Mouse (Mus musculus): ENCODE data around the gene Nmnat2. TPM values are rescaled to one million over a fixed set of nuclear protein-coding genes. Genes with fewer than 3 reads are reported as not detected.

The Nmnat2 gene
- polyA plus RNA-seq, 1 experiment from 2014 or later: 99.6 TPM

DNA sequence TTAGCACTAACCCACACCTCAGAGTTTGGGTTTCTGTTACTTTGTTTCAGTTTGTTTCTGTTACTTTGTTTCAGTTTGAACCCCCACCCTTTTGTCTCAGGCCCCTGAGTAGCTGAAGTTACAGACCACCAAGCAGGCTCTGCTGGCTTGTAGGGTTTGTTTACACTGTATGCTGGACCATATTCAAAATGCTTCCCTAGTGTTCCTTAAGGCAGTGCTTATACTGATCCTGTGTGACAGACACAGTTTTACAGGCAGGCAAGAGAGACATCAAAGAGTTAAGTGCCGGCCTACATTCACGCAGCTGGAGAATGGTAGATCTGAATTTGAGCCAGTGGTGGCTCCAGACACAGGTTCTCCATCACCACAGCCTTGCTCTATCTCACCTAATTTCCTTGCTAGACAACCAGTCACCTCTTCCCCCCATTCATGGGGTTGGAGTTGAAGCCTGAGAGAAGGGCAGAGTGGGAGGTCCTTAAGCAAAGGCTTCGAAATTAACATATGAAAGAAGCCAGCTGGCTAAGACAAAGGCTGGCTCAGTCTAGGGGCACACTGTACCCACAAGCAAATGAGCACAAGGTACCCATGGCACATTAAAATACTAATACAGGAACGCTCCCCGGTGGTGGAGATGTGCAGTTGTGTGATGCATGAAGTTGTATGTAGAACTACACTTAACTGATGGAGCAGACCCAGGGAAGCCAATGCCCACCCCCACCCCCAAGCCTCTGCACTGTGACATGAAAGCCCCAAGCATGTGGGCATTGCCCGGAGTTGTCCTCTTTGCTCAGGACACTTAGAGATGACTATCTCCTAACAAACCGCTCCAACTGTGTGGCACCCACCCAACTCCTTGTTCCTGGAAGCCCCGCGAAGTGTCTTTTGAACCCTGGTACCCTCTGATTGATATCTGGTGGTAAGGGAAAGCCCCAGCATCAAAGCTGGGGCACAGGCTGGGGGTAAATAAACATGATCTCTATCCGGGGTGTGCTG is 82.9 kb downstream of the Nmnat2 start:
- 0 out of 2 replicates have a peak overlapping the region, but pooled peaks have one; percentile 11 for H3K9ac ChIP-seq (replicated peaks; ENCODE audit: low read depth, low read length)
- H3K9me3 ChIP-seq (ENCODE audit: control insufficient read depth, low read length): no peaks in the 10 kb centered on the region
- H3K36me3 ChIP-seq (ENCODE audit: control insufficient read depth, insufficient read depth, low read length): no peaks in the 10 kb centered on the region
- H3K4me3 ChIP-seq (ENCODE audit: low read depth, low read length): no peak overlapping the region
- H3K27ac ChIP-seq (ENCODE audit: low read depth, low read length): peak overlapping the region; percentile 44; the same call in 1 of the 2 replicates
- H3K4me1 ChIP-seq (ENCODE audit: control insufficient read depth, insufficient read depth, low read length): peaks cover 22% of the 10 kb centered on the region; the same call in 1 of the 2 replicates
- H3K4me2 ChIP-seq (ENCODE audit: low read depth, low read length): no peak overlapping the region
- ATAC-seq (ENCODE audit: low read depth): peak; percentile 55; the same call in 1 of the 2 replicates
- WGBS: 50% methylated on average over 10 of the region's 10 CpGs
- no peaks in the 10 kb centered on the region for H3K27me3 ChIP-seq (ENCODE audit: control insufficient read depth, insufficient read depth, low read length)

DNA sequence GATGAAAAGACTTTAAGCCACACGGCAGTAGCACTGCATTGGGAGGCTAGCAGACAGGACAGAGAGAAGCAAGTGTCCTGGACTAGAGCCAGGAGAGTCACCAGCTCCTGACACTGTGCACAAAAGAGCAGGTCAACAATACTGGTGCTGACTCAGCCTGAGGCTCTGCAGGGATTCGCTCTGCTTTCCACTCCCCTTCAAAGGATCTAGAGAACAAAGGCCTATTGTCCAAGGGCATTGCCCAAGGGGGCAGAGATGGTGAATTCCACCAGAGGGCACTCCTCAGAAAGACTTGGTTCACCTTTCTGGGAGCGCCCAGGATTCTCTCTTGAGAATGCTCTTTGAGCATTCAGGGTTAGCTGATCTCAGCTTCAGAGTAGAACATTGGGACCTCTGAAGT is 85.3 kb downstream of the Nmnat2 start:
- peaks cover 38% of the 10 kb centered on the region for H3K4me1 ChIP-seq (ENCODE audit: control insufficient read depth, insufficient read depth, low read length)
- WGBS: 12% methylated on average over 3 of the region's 3 CpGs
- H3K27me3 ChIP-seq (ENCODE audit: control insufficient read depth, insufficient read depth, low read length): no peaks in the 10 kb centered on the region
- no peak overlapping the region for H3K4me3 ChIP-seq (ENCODE audit: low read depth, low read length)
- no peak overlapping the region for H3K4me2 ChIP-seq (ENCODE audit: low read depth, low read length)
- ATAC-seq (ENCODE audit: low read depth): no peak
- no peaks in the 10 kb centered on the region for H3K9me3 ChIP-seq (ENCODE audit: control insufficient read depth, low read length)
- H3K36me3 ChIP-seq (ENCODE audit: control insufficient read depth, insufficient read depth, low read length): no peaks in the 10 kb centered on the region
- no peak overlapping the region for H3K9ac ChIP-seq (replicated peaks; ENCODE audit: low read depth, low read length)
- H3K27ac ChIP-seq (ENCODE audit: low read depth, low read length): no peak overlapping the region

DNA sequence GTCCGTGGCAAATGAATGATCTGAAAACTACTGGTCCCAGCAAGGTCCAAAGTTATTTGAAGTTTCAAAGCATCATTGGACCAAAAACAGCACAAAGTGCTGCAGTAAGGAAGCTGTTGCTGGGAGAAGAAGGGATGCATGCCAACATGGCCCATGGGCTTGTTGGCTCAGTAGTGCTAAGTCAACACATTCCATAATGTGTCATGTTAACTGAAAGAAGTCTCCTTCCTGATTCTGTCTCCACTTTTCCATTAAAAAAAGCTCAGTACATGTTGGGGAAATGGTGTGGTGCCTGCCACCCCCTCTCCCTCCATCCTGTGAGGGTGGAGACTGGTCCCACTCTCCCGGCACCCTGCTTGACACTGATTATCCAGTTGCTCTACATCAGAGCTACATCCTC is 86.3 kb downstream of the Nmnat2 start:
- H3K4me1 ChIP-seq (ENCODE audit: control insufficient read depth, insufficient read depth, low read length): peaks cover 31% of the 10 kb centered on the region
- H3K4me2 ChIP-seq (ENCODE audit: low read depth, low read length): no peak overlapping the region
- ATAC-seq (ENCODE audit: low read depth): no peak
- H3K27me3 ChIP-seq (ENCODE audit: control insufficient read depth, insufficient read depth, low read length): no peaks in the 10 kb centered on the region
- WGBS: 77% methylated on average over 2 of the region's 2 CpGs
- H3K4me3 ChIP-seq (ENCODE audit: low read depth, low read length): no peak overlapping the region
- H3K36me3 ChIP-seq (ENCODE audit: control insufficient read depth, insufficient read depth, low read length): no peaks in the 10 kb centered on the region
- no peak overlapping the region for H3K27ac ChIP-seq (ENCODE audit: low read depth, low read length)
- no peaks in the 10 kb centered on the region for H3K9me3 ChIP-seq (ENCODE audit: control insufficient read depth, low read length)
- H3K9ac ChIP-seq (replicated peaks; ENCODE audit: low read depth, low read length): no peak overlapping the region

DNA sequence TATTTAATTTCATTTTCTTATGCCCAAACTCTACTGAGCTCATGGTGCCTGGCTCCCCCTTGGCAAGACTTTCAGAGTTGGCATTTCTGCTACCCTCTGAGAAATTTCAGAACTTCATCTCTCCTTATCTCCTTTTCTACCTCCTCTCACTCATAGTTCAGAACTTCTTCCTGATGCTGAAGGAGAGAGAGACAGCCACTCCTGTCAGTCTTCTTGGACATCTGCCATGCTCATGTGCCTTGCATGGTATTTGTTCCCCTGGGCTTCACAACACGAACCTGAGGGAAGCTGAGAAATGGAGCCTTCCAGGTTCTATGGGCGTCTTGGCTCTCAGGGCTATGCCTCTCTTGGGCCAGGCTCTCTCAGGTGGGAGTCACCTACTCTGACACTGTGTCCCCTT is 87.5 kb downstream of the Nmnat2 start:
- ATAC-seq (ENCODE audit: low read depth): no peak
- Histone ChIP-seq H3K4me3 (ENCODE audit: low read depth, low read length) (no peak overlapping the region), H3K27me3 (ENCODE audit: control insufficient read depth, insufficient read depth, low read length) (no peaks in the 10 kb centered on the region), H3K9ac (replicated peaks; ENCODE audit: low read depth, low read length) (no peak overlapping the region), H3K9me3 (ENCODE audit: control insufficient read depth, low read length) (no peaks in the 10 kb centered on the region), H3K36me3 (ENCODE audit: control insufficient read depth, insufficient read depth, low read length) (no peaks in the 10 kb centered on the region), H3K4me1 (ENCODE audit: control insufficient read depth, insufficient read depth, low read length) (peaks cover 29% of the 10 kb centered on the region), H3K4me2 (ENCODE audit: low read depth, low read length) (no peak overlapping the region), H3K27ac (ENCODE audit: low read depth, low read length) (no peak overlapping the region)
- WGBS: 46% methylated on average over 2 of the region's 2 CpGs

DNA sequence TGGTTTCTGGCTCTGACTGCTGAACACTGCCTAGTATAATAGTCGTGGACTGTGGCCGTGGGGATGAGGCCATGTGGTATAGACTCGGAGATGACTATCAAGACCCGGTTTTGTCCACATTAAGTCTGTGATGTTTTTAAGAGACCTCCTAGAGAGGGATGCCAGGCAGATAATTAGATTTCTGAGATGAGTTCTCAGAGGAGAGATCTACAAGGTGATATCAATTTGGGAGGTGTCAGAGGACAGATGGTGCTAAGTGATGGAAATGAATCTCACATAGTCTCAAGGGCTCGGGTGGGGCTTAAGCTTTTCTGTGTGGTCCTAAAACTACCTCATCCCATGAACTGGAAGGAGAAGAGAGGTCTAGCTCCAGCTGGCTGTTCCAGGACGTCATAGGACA is 88.5 kb downstream of the Nmnat2 start:
- Histone ChIP-seq H3K4me3 (ENCODE audit: low read depth, low read length) (no peak overlapping the region), H3K36me3 (ENCODE audit: control insufficient read depth, insufficient read depth, low read length) (no peaks in the 10 kb centered on the region), H3K27me3 (ENCODE audit: control insufficient read depth, insufficient read depth, low read length) (no peaks in the 10 kb centered on the region), H3K9ac (replicated peaks; ENCODE audit: low read depth, low read length) (no peak overlapping the region), H3K9me3 (ENCODE audit: control insufficient read depth, low read length) (no peaks in the 10 kb centered on the region), H3K4me2 (ENCODE audit: low read depth, low read length) (no peak overlapping the region), H3K4me1 (ENCODE audit: control insufficient read depth, insufficient read depth, low read length) (peaks cover 25% of the 10 kb centered on the region), H3K27ac (ENCODE audit: low read depth, low read length) (no peak overlapping the region)
- 35% methylated on average over 6 of the region's 6 CpGs for WGBS
- no peak for ATAC-seq (ENCODE audit: low read depth)

DNA sequence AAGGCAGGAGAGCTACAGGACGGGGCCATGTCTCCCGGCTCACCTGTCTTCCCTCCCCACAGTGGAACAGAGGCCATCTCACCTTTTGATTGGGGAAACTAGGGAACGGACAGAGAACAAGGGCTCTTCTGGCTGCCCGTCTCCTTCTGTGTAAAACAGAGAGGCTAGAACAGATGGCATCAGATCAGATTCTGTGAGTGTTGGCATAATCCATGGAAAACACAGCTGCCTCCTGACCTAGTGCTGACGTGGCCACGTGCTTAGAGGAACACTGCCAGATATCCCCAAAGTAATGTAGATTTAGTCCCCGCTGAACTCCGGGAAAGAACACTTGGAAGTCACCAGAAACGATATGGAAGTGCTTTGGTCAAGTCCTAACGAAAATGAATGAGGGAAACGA is 90.6 kb downstream of the Nmnat2 start:
- ATAC-seq (ENCODE audit: low read depth): no peak
- Histone ChIP-seq H3K4me3 (ENCODE audit: low read depth, low read length) (no peak overlapping the region), H3K9ac (replicated peaks; ENCODE audit: low read depth, low read length) (no peak overlapping the region), H3K27me3 (ENCODE audit: control insufficient read depth, insufficient read depth, low read length) (no peaks in the 10 kb centered on the region), H3K27ac (ENCODE audit: low read depth, low read length) (no peak overlapping the region), H3K36me3 (ENCODE audit: control insufficient read depth, insufficient read depth, low read length) (no peaks in the 10 kb centered on the region), H3K4me1 (ENCODE audit: control insufficient read depth, insufficient read depth, low read length) (peaks cover 20% of the 10 kb centered on the region), H3K4me2 (ENCODE audit: low read depth, low read length) (no peak overlapping the region), H3K9me3 (ENCODE audit: control insufficient read depth, low read length) (no peaks in the 10 kb centered on the region)
- 64% methylated on average over 11 of the region's 11 CpGs for WGBS

DNA sequence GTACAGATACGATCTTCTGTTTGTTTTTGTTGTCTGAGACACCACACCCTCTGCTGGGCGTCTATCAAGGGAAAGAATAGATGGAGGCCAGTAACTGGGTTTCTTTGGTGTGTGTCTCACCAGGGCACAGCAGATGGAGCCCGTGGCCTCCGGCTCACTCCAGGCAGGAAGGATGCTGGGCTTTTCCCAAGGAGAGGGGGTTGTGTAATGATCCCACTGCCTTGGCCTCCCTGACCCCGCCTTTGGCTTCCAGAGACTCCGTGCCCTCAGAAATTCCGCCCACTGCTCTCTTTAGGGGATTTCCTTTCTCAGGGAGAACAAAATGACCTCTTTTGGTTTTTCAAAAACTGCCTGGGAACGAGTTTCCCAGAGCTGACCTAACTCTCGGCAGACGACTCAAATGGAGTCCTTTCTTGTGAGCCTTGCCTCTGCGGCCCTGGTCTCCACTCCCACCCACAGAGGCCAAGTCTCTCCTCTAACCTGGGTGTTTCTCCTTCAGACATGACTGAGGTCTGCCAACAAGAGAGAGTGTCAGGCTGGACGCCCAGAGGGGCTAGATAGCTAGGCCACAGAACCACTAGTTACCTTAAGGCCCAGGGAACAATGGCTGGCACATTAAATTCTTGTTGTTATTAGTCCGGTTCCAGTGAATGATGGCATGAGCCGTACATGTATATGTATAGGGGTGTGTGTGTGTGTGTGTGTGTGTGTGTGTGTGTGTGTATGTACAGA is 93.5 kb downstream of the Nmnat2 start:
- H3K9me3 ChIP-seq (ENCODE audit: control insufficient read depth, low read length): no peaks in the 10 kb centered on the region
- H3K4me3 ChIP-seq (ENCODE audit: low read depth, low read length): no peak overlapping the region
- H3K4me2 ChIP-seq (ENCODE audit: low read depth, low read length): no peak overlapping the region
- peaks cover 5% of the 10 kb centered on the region; the same call in 1 of the 2 replicates for H3K27me3 ChIP-seq (ENCODE audit: control insufficient read depth, insufficient read depth, low read length)
- peak overlapping the region; percentile 39 for H3K27ac ChIP-seq (ENCODE audit: low read depth, low read length)
- WGBS: 19% methylated on average over 14 of the region's 14 CpGs
- no peak overlapping the region for H3K9ac ChIP-seq (replicated peaks; ENCODE audit: low read depth, low read length)
- peaks cover 17% of the 10 kb centered on the region for H3K4me1 ChIP-seq (ENCODE audit: control insufficient read depth, insufficient read depth, low read length)
- no peaks in the 10 kb centered on the region for H3K36me3 ChIP-seq (ENCODE audit: control insufficient read depth, insufficient read depth, low read length)
- peak; percentile 67; the same call in 1 of the 2 replicates for ATAC-seq (ENCODE audit: low read depth)

DNA sequence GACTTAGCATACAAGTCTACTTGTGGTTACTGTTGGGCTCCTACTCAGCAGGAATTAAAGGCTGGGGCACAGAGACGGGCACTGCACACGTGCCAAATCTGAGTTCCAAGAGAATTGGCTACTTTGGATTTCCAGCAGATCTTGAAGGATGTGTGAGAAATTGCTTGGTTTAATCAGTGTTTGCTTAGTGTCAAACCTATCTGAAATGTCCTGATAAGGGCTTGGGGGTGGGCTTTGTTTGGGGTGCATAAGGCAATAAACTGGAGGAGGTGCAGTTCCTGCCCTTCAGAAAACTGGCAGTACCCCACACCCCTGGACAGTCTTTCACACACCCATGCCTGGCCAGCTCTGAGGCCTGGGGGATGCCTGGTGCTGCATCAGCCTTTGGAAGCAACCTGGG is 94.7 kb downstream of the Nmnat2 start:
- Histone ChIP-seq H3K4me1 (ENCODE audit: control insufficient read depth, insufficient read depth, low read length) (peaks cover 7% of the 10 kb centered on the region), H3K27me3 (ENCODE audit: control insufficient read depth, insufficient read depth, low read length) (peaks cover 5% of the 10 kb centered on the region; the same call in 1 of the 2 replicates), H3K36me3 (ENCODE audit: control insufficient read depth, insufficient read depth, low read length) (no peaks in the 10 kb centered on the region), H3K4me3 (ENCODE audit: low read depth, low read length) (no peak overlapping the region), H3K27ac (ENCODE audit: low read depth, low read length) (no peak overlapping the region), H3K4me2 (ENCODE audit: low read depth, low read length) (no peak overlapping the region), H3K9ac (replicated peaks; ENCODE audit: low read depth, low read length) (no peak overlapping the region), H3K9me3 (ENCODE audit: control insufficient read depth, low read length) (no peaks in the 10 kb centered on the region)
- no peak for ATAC-seq (ENCODE audit: low read depth)
- WGBS: 78% methylated on average over 2 of the region's 2 CpGs

DNA sequence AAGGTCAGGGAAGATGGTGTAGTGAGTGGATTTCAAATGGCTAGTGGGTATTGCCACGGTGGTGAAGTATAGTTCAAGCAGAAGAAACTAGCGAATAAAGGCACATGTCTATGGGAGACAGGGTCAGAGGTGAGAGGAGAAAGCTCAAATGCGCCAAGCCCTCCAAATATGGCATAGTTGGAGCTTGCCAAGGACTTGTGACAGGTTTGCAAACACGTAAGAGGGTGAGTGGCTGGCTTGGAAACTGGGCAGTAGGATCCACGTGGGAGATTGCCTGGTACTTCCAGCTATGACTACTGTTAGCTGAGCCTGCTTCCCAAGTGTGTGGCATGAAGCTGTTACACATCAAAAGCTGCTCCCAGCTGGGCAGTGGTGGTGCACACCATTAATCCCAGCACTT is 96.7 kb downstream of the Nmnat2 start:
- H3K9me3 ChIP-seq (ENCODE audit: control insufficient read depth, low read length): no peaks in the 10 kb centered on the region
- H3K4me3 ChIP-seq (ENCODE audit: low read depth, low read length): no peak overlapping the region
- no peak overlapping the region for H3K27ac ChIP-seq (ENCODE audit: low read depth, low read length)
- H3K27me3 ChIP-seq (ENCODE audit: control insufficient read depth, insufficient read depth, low read length): peaks cover 10% of the 10 kb centered on the region; the same call in 1 of the 2 replicates
- H3K36me3 ChIP-seq (ENCODE audit: control insufficient read depth, insufficient read depth, low read length): no peaks in the 10 kb centered on the region
- no peak overlapping the region for H3K4me2 ChIP-seq (ENCODE audit: low read depth, low read length)
- no peak overlapping the region for H3K9ac ChIP-seq (replicated peaks; ENCODE audit: low read depth, low read length)
- peaks cover 10% of the 10 kb centered on the region; the same call in 1 of the 2 replicates for H3K4me1 ChIP-seq (ENCODE audit: control insufficient read depth, insufficient read depth, low read length)
- 77% methylated on average over 5 of the region's 5 CpGs for WGBS
- no peak for ATAC-seq (ENCODE audit: low read depth)
